Mouse (Mus musculus) liver, embryonic 14.5 days (tissue): ENCODE results near the gene Cep128. TPM values are rescaled to one million over a fixed set of nuclear protein-coding genes. Genes with fewer than 3 reads are reported as not detected.
A peak's percentile ranks its signal among the peaks of the same experiment; 100 is the strongest.

Source experiments
- ATAC-seq: fragments of 200-750 bp; cut with Nextera tagmentation; 2 replicates; pipeline ENCODE4 v1.8.0; 2017; ENCODE audit warnings: moderate number of reproducible peaks, mild to moderate bottlenecking, moderate library complexity; ENCODE audit not compliant: insufficient read depth
- DNase-seq, 3 experiments: peaks; one replicate each; pipeline ENCODE4 v3.0.0-alpha.2; 2012 to 2013; ENCODE audit warnings: low read depth in 3 of 3, low spot score in 3 of 3
- H3K27ac ChIP-seq: fragments of 300-500 bp; sonication (generic); 2 replicates; pipeline ENCODE4 v1.5.1; 2014; ENCODE audit warnings: moderate library complexity, mild to moderate bottlenecking, control low read depth, inconsistent platforms
- H3K27me3 ChIP-seq: fragments of 300-500 bp; sonication (generic); 2 replicates; pipeline ENCODE4 v1.6.1; 2014; ENCODE audit warnings: mild to moderate bottlenecking, low read length, moderate library complexity; ENCODE audit not compliant: control insufficient read depth, insufficient read depth
- H3K36me3 ChIP-seq: fragments of 300-500 bp; sonication (generic); replicated peaks from 2 replicates; pipeline ENCODE4 v1.6.1; 2014; ENCODE audit warnings: low read depth; ENCODE audit not compliant: control insufficient read depth, insufficient read depth
- H3K4me1 ChIP-seq, 2 experiments: fragments of 200-500 bp in 1 of 2; fragments of 300-500 bp in 1 of 2; sonication (generic) in 1 of 2; replicated peaks; 2 replicates each; pipeline ENCODE4 v1.6.1; 2012 to 2014; ENCODE audit warnings: antibody characterized with exemption in 1 of 2, inconsistent platforms in 1 of 2, low read length in 1 of 2; ENCODE audit not compliant: control insufficient read depth in 2 of 2, insufficient read depth in 2 of 2
- H3K4me2 ChIP-seq: fragments of 300-500 bp; sonication (generic); 2 replicates; pipeline ENCODE4 v1.6.1; 2014; ENCODE audit warnings: low read depth, mild to moderate bottlenecking, control low read depth, moderate library complexity
- H3K4me3 ChIP-seq, 2 experiments: fragments of 200-500 bp in 1 of 2; fragments of 300-500 bp in 1 of 2; sonication (generic) in 1 of 2; 2 replicates each; pipeline ENCODE4 v1.5.1; 2012 to 2014; ENCODE audit warnings: low read depth in 2 of 2, low read length in 2 of 2, mild to moderate bottlenecking in 2 of 2, control low read depth in 1 of 2, inconsistent platforms in 1 of 2, moderate library complexity in 1 of 2; ENCODE audit not compliant: insufficient read depth in 1 of 2
- H3K9ac ChIP-seq: fragments of 300-500 bp; sonication (generic); replicated peaks from 2 replicates; pipeline ENCODE4 v1.6.1; 2014; ENCODE audit warnings: mild to moderate bottlenecking, control low read depth, moderate library complexity
- H3K9me3 ChIP-seq: fragments of 300-500 bp; sonication (generic); 2 replicates; pipeline ENCODE4 v1.6.1; 2016; ENCODE audit warnings: low read length, mixed read lengths; ENCODE audit not compliant: control insufficient read depth
- CTCF ChIP-seq: IDR thresholded peaks from 2 replicates; pipeline ENCODE4 v1.5.1; 2016; ENCODE audit warnings: antibody characterized with exemption, low read depth, control low read depth
- EP300 ChIP-seq: IDR thresholded peaks from 2 replicates; pipeline ENCODE4 v1.6.1; 2016; ENCODE audit warnings: antibody characterized with exemption, low read depth
- WGBS: fragments of 180-500 bp; shearing (Covaris S2); extraction: QIAGEN DNeasy Blood & Tissue Kit; methylation state at CpG from one replicate; pipeline ENCODE4 v1.1.7; 2014; ENCODE audit not compliant: insufficient replicate concordance; 5-methylcytosine and 5-hydroxymethylcytosine counted together
- polyA plus RNA-seq, 2 experiments: library from polyadenylated mRNA; depleted of rRNA in 1 of 2; stranded (reverse) in 1 of 2; unstranded in 1 of 2; fragments of >200 nt; fragmentation: Nextera tagmentation in 1 of 2; extraction: Ambion mirVana in 1 of 2; gene quantifications; 2 replicates each; pipeline versions ENCODE4 v1.2.1 to v1.2.3; 2012 to 2014

Gene Cep128
- polyA plus RNA-seq, 2 experiments, result 9.3 to 9.4 TPM

DNA sequence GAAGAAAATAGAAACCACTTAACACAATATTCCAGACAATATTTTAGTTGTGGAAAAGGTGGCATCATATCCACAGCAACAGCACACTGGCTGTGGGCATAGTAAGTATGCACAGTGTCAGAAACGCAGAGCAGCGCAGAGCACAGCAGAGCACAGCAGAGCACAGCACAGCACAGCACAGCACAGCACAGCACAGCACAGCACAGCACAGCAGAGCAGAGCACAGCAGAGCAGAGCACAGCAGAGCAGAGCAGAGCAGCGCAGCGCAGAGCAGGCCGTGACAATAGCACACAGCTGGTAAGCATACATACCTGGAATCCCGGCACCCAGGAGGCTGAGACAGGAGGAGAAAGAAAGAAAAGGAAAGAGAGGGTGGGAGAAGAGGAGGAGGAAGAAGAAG, 129.4 kb downstream of the Cep128 start:
- Histone ChIP-seq H3K36me3 (peaks cover 3% of the 10 kb centered on the region), H3K4me2 (no peak overlapping the region), H3K4me3 (no peak overlapping the region), H3K4me1 (no peaks in the 10 kb centered on the region), H3K27ac (no peak overlapping the region), H3K9me3 (no peaks in the 10 kb centered on the region), H3K27me3 (no peaks in the 10 kb centered on the region), H3K9ac (no peak overlapping the region)
- ATAC-seq (no peak), DNase-seq (peak in 1 of 3 experiments; percentile 1)
- 84% methylated on average over 6 of the region's 6 CpGs for WGBS
- TF ChIP-seq EP300 (no peak), CTCF (no peak)

DNA sequence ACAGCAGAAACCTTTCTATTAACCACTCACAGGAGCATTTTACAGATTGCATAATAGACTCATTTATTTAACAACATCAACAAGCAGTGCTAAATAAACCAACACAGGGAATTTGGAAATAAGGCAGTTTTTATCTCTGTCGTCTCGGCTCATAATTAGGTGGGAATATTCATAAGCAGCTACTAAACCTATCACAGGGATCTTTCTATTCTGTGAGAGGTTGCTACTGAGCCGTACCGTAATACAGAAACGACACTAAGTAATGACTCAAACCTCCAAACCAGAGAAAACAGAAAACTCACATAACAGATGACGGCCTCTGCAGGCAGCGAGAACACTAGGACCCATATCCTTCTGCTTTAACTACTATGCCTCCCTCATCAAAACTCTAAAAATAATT, 163.6 kb downstream of the Cep128 start:
- Histone ChIP-seq H3K27ac (no peak overlapping the region), H3K36me3 (no peaks in the 10 kb centered on the region), H3K9me3 (no peaks in the 10 kb centered on the region), H3K4me1 (no peaks in the 10 kb centered on the region), H3K27me3 (no peaks in the 10 kb centered on the region), H3K4me3 (no peak overlapping the region), H3K4me2 (no peak overlapping the region), H3K9ac (no peak overlapping the region)
- WGBS, result 84% methylated on average over 7 of the region's 7 CpGs
- no peak for ATAC-seq
- no peak for TF ChIP-seq EP300
- TF ChIP-seq CTCF, result no peak
- no peak for DNase-seq

DNA sequence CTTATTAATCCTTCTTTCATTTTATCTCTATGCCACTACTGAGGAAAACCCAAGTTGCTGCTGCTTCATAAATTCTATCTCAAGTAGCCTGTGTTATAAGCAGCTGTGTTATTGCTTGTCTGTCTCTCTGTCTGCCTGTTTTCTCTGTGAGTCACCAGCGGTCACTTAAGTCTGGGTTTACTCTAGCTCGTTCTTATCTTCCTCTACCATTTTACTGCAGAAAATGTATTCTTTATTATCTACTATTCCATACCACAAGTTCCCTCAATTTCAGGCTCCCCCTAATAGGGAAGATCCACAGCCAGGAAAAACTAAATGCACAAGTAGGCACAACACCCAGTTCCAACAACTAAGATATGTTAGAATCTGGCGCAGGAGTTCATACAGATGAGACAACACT, 178.7 kb downstream of the Cep128 start:
- WGBS, result 29% methylated on average over 3 of the region's 3 CpGs
- Histone ChIP-seq H3K27me3 (no peaks in the 10 kb centered on the region), H3K4me2 (peak overlapping the region; percentile 15; the same call in 1 of the 2 replicates), H3K9me3 (no peaks in the 10 kb centered on the region), H3K27ac (no peak overlapping the region), H3K36me3 (no peaks in the 10 kb centered on the region), H3K4me3 (no peak overlapping the region), H3K4me1 (peaks cover 0 to 3% of the 10 kb centered on the region in 2 experiments; a peak in 3 of 4 replicates), H3K9ac (no peak overlapping the region)
- DNase-seq, result peak in 2 of 3 experiments; percentile 6 to 23
- ATAC-seq, result no peak; the same call in 1 of the 2 replicates
- no peak for TF ChIP-seq EP300
- no peak for TF ChIP-seq CTCF

DNA sequence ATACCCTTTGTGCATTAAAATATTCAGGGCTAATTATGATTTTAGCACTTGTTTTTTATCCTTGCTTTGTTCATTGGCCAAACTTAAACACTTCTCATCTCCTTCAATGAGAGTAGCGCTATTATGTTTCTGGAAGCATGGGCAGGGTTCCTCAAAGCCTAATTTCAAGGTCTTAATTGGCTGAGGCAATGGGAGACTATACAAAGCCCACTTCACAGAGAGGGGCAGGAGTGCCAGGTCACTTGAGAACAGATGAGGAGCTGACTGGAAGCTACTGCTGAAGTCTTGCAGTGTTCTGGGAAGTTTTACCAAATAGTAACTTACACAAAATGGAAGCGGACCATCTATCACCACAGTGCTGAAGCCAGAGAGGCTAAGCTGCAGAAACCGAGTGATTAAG, 179.9 kb downstream of the Cep128 start:
- TF ChIP-seq EP300 (no peak), CTCF (no peak)

DNA sequence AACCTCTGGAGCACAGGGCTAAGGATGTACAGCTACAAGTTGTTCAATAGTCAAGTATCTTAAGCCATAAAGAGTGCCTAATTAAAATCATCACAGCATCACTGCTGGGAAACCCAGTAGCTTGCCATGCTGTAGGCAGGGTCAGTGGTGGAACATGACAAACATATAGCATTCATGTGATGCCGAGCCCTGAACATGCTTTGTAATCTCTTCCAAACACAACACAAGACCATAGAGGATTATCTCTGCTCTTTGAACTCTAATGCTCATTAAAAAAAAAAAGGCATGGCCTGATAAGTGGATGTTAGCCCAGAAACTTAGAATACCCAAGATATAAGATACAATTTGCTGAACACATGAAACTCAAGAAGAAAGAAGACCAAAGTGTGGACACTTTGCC, 181.7 kb downstream of the Cep128 start:
- no peaks in the 10 kb centered on the region for H3K36me3 ChIP-seq
- ATAC-seq (peak; percentile 56; the same call in 1 of the 2 replicates), DNase-seq (peak in 1 of 3 experiments; percentile 4)
- no peak for TF ChIP-seq CTCF
- 0 out of 2 replicates have a peak, but pooled peaks have one; percentile 5 for TF ChIP-seq EP300
- no peak overlapping the region for H3K27ac ChIP-seq
- H3K9ac ChIP-seq, result no peak overlapping the region
- WGBS, result 21% methylated on average over 1 of the region's 1 CpGs
- H3K4me2 ChIP-seq, result no peak overlapping the region
- peaks cover 0 to 3% of the 10 kb centered on the region in 2 experiments; a peak in 3 of 4 replicates for H3K4me1 ChIP-seq
- H3K27me3 ChIP-seq, result no peaks in the 10 kb centered on the region
- H3K9me3 ChIP-seq, result no peaks in the 10 kb centered on the region
- no peak overlapping the region for H3K4me3 ChIP-seq

More for the DNA sequence above, 179.9 kb downstream of the Cep128 start:
- no peaks in the 10 kb centered on the region for H3K9me3 ChIP-seq
- H3K4me2 ChIP-seq, result no peak overlapping the region
- no peak overlapping the region for H3K9ac ChIP-seq
- DNase-seq (no peak), ATAC-seq (no peak)
- no peak overlapping the region for H3K27ac ChIP-seq
- H3K27me3 ChIP-seq, result no peaks in the 10 kb centered on the region
- WGBS, result 81% methylated on average over 3 of the region's 3 CpGs
- H3K36me3 ChIP-seq, result no peaks in the 10 kb centered on the region
- H3K4me1 ChIP-seq, result peaks cover 0 to 3% of the 10 kb centered on the region in 2 experiments; a peak in 3 of 4 replicates
- no peak overlapping the region for H3K4me3 ChIP-seq
